Mouse (Mus musculus) brain, adult 10 weeks (tissue): ENCODE results near the gene Ppwd1. TPM values are rescaled to one million over a fixed set of nuclear protein-coding genes. Genes with fewer than 3 reads are reported as not detected.

Source experiments
- polyA plus RNA-seq: library from polyadenylated mRNA; stranded (reverse); fragments of 350-450 nt; fragmentation: Illumina TruSeq; extraction: RNeasy Lipid Tissue Mini Kit (QIAGEN cat#74804); gene quantifications from one replicate; pipeline ENCODE4 v1.2.3, GENCODE M21; 2015; ENCODE audit warnings: low read depth, low replicate concordance

Ppwd1 gene
- 8.0 TPM for polyA plus RNA-seq

DNA sequence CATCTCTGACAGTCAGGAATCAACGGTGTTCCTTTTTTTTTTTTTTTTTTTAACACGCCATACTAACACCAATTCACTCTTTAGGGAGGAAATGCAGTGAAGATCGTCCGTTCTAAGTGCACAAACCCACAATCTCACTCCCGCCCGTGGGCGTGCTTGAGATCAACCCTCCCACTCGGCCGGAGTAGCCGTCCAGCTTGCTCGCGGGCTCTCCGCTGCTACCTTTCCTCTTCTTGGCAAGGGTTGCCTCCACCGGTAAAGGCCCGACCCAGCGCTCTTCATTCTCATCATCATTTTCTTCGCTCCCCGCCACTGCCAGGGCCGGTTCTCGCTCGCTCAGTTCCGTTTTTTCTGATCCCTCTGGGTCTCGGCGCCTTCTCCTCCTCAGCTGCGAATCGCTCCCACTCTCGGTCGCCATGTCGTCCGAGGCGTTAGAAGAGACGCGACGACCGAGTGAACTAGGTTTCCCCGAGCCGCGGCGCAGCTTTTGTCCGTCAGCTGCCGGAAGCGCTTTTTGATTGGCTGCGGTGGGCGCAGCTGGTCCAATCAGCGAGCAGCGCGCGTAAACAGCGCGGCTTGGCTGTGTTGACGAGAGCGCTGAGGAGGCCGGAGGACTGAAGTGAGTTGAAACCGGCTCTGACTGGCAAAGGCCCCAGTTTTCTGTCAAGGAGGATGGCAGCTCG, at the start of gene Ppwd1, which contains the start of gene Cenpk:
Ppwd1 (minus strand) TSS at position 460 of the 683 bp plus-strand sequence.
Cenpk (plus strand) TSS at position 228 of the 683 bp plus-strand sequence.

GRCm38 (mm10) chr13:104178650-104179121, 50.0 kb downstream of the Ppwd1 start, which contains the start of gene Trim23:
Gene Trim23 (plus strand): TSS chr13:104178797.

DNA sequence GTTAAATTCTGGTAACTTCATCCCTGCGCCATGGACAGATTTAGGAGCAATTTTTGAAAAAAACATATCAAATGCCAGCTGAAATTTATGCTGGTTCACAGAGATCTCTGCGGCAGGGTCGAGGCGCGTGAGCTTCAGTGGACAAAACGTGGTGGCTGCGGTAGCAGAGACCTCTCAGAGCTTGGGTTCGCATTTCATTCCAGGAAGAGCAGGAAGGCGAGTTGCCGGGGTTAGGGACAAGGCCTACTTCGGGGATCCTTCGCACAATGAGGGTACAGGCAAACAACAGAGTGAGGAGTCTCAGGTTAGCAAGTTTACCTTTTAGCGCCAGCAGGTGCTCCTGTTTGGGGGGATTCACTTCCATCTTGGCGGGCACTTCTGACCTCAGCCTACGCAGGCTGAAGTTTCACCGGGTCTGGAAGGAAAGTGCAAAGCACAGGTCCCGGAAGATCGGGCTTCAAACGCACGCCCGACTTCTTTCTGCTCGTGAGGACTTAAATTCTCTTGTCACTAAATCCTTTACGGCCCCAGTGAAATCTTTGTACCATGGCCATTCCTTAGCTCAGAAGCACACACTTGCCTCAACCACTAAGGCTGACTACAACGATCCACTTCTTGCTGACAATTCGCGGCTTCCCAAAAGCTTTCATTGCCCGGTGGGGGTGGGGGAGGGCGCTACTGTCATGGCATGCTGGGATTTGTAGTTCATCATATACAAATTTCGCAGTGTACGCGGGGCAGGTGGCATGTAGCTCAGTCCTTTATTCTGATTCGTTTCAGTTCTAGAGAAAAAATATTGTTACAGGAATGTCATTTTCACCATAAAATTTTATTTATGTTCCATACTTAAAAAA, 50.6 kb downstream of the Ppwd1 start, which contains the start of gene Trappc13:
Trappc13 (minus strand) TSS at position 674 of the 854 bp plus-strand sequence.

Other genes with a start within 250 kb of the Ppwd1 start
- 17.1 TPM for gene Nln, start 119.2 kb downstream of the Ppwd1 start, polyA plus RNA-seq
- gene Sgtb, start 119.1 kb downstream of the Ppwd1 start, polyA plus RNA-seq = 131 TPM
- gene Trappc13, start 50.4 kb downstream of the Ppwd1 start, polyA plus RNA-seq = 51.6 TPM
- gene Trim23, start 50.0 kb downstream of the Ppwd1 start, polyA plus RNA-seq = 72.8 TPM
- gene Cenpk, start 232 bp downstream of the Ppwd1 start, polyA plus RNA-seq = 1.4 TPM
- 2.7 TPM for gene Adamts6, start 59.0 kb upstream of the Ppwd1 start, polyA plus RNA-seq